Mouse (Mus musculus) lung, embryonic 14.5 days (tissue): ENCODE measurements around the gene Smu1. TPM values are rescaled to one million over a fixed set of nuclear protein-coding genes. Genes with fewer than 3 reads are reported as not detected.
A peak's percentile ranks its signal among the peaks of the same experiment; 100 is the strongest.

Experiments used
- ATAC-seq: fragments of 200-750 bp; cut with Nextera tagmentation; 2 replicates; pipeline ENCODE4 v1.8.0; 2017; ENCODE audit warnings: mild to moderate bottlenecking, moderate TSS enrichment, moderate library complexity; ENCODE audit not compliant: insufficient read depth
- DNase-seq: peaks from one replicate; pipeline ENCODE4 v3.0.0-alpha.2; 2015
- H3K27ac ChIP-seq: fragments of 300-500 bp; sonication (generic); 2 replicates; pipeline ENCODE4 v1.5.1; 2014; ENCODE audit warnings: low read depth, mild to moderate bottlenecking, moderate library complexity
- H3K27me3 ChIP-seq: fragments of 300-500 bp; sonication (generic); 2 replicates; pipeline ENCODE4 v1.6.1; 2014; ENCODE audit warnings: low read length, control low read depth; ENCODE audit not compliant: insufficient read depth
- H3K36me3 ChIP-seq: fragments of 300-500 bp; sonication (generic); 2 replicates; pipeline ENCODE4 v1.6.1; 2014; ENCODE audit warnings: control low read depth; ENCODE audit not compliant: insufficient read depth
- H3K4me1 ChIP-seq: fragments of 300-500 bp; sonication (generic); 2 replicates; pipeline ENCODE4 v1.6.1; 2014; ENCODE audit warnings: antibody characterized with exemption, control low read depth; ENCODE audit not compliant: insufficient read depth
- H3K4me2 ChIP-seq: fragments of 300-500 bp; sonication (generic); 2 replicates; pipeline ENCODE4 v1.6.1; 2014; ENCODE audit warnings: mild to moderate bottlenecking
- H3K4me3 ChIP-seq: fragments of 300-500 bp; sonication (generic); 2 replicates; pipeline ENCODE4 v1.5.1; 2014; ENCODE audit warnings: low read depth, low read length
- H3K9ac ChIP-seq: fragments of 300-500 bp; sonication (generic); 2 replicates; pipeline ENCODE4 v1.6.1; 2014
- H3K9me3 ChIP-seq: fragments of 300-500 bp; sonication (generic); 2 replicates; pipeline ENCODE4 v1.6.1; 2016; ENCODE audit warnings: low read depth, low read length, control low read depth
- CTCF ChIP-seq: IDR thresholded peaks from 2 replicates; pipeline ENCODE4 v1.5.1; 2016; ENCODE audit warnings: antibody characterized with exemption, low read depth
- WGBS: fragments of 180-500 bp; shearing (Covaris S2); extraction: QIAGEN DNeasy Blood & Tissue Kit; methylation state at CpG from one replicate; pipeline ENCODE4 v1.1.7; 2014; 5-methylcytosine and 5-hydroxymethylcytosine counted together
- polyA plus RNA-seq: library from polyadenylated mRNA; unstranded; fragments of >200 nt; fragmentation: Nextera tagmentation; extraction: Ambion mirVana; gene quantifications from 2 replicates; pipeline ENCODE4 v1.2.1, GENCODE M21; 2014

Smu1 gene
- polyA plus RNA-seq, 1 experiment from 2014 or later: 165 TPM

DNA sequence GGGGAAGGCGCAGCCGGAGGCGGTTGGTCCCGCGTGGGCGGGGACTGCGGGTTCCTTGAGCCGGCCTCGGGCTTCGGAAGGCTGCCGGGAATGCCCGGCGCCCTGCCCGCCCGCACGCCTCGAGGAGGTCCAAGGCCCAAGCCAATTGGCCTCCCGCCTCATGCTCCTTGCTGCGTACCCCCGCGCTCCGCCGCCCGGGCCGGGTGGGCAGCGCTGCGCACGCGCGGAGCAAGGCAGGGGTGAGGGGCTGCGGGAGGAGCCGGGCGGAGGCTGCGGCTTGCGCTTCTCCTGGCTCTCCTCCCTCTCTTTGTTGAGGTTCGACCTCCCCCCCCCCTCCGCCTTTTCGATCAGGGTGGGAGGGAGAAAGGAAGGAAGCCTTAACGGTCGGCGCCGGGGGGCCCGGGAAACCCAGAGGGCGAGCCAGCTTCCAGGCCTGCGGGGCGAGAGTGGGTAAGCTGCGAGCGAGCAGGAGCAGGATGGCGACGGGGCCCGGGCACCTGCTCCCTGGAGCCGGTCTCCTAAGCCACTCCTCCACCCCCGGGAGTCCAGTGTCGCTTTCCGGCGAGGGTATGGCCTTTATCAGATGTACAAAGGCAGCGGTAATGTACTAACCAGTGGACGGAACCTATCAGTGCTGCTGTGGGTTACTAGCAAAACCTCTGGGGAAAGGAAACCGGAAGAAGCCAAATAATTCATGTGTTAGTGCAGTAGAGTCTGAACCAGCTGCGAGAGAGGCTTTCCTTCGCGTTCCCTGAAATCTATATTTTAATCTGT lies 34.8 kb downstream of the Smu1 start:
- Histone ChIP-seq H3K4me2 (peak overlapping the region; percentile 82), H3K9ac (peak overlapping the region; percentile 96), H3K4me1 (peaks cover 17% of the 10 kb centered on the region), H3K27me3 (no peaks in the 10 kb centered on the region), H3K9me3 (no peaks in the 10 kb centered on the region), H3K4me3 (peak overlapping the region; percentile 91), H3K27ac (peak overlapping the region; percentile 99), H3K36me3 (peaks cover 39% of the 10 kb centered on the region)
- TF ChIP-seq CTCF: no peak
- WGBS: under 1% methylated on average over 61 of the region's 62 CpGs
- peak; percentile 89 for ATAC-seq
- peak; percentile 83 for DNase-seq

DNA sequence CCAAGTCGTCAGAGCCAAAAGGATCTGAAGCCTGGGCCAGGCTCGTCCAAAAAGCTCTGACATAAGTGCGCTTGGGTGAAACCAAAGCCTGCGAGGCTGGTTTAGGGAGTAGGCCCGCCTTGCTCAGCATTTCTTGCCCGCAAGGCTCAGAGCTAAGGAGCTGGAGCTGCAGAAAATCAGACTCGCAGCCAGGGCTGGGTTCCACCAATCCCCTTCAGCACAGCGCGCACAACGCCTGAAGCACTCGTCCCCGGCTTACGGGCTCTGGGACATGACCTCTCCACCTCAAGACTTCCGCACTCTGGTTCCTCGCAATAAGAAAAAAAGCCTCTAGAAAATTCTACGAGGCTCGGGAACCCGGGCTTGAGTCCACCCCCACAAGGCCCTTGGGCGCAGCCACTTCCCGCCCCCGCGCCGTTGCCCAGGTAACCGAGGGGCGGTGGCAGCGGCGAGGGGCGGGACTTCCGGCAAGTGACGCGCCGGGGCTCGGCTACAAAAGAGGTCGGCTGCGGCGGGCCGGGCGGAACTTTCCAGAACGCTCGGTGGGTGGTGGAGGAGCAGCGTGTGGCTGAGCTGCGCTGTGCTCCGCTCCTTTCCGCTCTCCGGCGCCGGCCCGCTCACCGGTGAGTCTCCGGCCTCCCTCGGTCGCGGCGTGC lies 35.6 kb downstream of the Smu1 start, which contains the start of gene Dnaja1:
Dnaja1 (plus strand) TSS at position 140 of the 656 bp plus-strand sequence.
- Histone ChIP-seq H3K36me3 (peaks cover 31% of the 10 kb centered on the region), H3K9ac (peak within 1 kb of the TSS; percentile 96), H3K27ac (peak within 1 kb of the TSS; percentile 99), H3K27me3 (no peaks in the 10 kb centered on the region), H3K4me1 (peaks cover 17% of the 10 kb centered on the region), H3K4me3 (peak within 1 kb of the TSS; percentile 91), H3K4me2 (peak within 1 kb of the TSS; percentile 82), H3K9me3 (no peaks in the 10 kb centered on the region)
- under 1% methylated on average over 53 of the region's 54 CpGs for WGBS
- ATAC-seq: peak; percentile 92
- peak; percentile 98 for DNase-seq
- TF ChIP-seq CTCF: no peak

DNA sequence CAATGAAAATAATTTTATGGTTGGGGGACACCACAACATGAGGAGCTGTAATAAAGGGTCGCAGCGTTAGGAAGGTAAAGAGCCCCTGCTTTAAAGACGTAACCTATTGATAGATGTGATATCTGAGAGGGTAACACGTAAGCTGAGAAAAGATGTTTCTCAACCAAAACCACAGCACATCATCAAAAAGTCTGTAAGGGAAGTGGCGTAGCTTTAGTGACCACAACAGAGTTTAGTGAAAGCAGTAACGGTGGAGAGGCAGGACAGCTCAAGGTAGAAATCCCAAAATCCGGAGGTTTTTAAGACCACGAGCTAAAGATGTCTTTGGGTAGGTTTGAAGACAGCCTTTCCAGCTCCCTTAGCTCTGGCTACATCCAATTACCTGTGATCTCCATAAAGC lies 36.8 kb downstream of the Smu1 start:
- Histone ChIP-seq H3K4me2 (peak overlapping the region; percentile 82), H3K9me3 (no peaks in the 10 kb centered on the region), H3K27me3 (no peaks in the 10 kb centered on the region), H3K27ac (peak overlapping the region; percentile 99), H3K4me1 (peaks cover 17% of the 10 kb centered on the region), H3K36me3 (peaks cover 19% of the 10 kb centered on the region), H3K4me3 (no peak overlapping the region), H3K9ac (no peak overlapping the region)
- DNase-seq (no peak), ATAC-seq (no peak)
- 96% methylated on average over 8 of the region's 8 CpGs for WGBS
- no peak for TF ChIP-seq CTCF

DNA sequence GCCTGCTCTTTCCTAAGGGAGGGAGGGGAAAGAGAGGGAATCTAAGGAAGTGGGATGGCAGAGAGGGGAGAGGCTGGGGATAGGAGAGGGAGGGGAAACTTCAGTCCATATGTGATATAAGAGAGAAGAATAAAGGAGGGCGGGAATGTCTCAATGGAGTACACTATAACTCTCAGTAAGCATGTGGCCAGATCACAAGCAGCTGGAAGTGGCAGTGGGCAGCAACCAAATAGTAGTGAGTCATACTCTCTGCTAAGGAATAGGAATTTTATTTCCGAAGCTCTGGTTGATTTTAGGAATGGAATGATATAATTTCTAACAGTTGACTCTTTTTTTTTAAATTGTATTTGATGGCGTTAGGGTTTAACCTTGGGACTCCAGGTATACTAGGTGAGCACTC lies 40.6 kb downstream of the Smu1 start:
- Histone ChIP-seq H3K4me2 (no peak overlapping the region), H3K4me3 (no peak overlapping the region), H3K4me1 (peaks cover 9% of the 10 kb centered on the region; the same call in 1 of the 2 replicates), H3K9ac (no peak overlapping the region), H3K36me3 (no peaks in the 10 kb centered on the region), H3K9me3 (no peaks in the 10 kb centered on the region), H3K27me3 (no peaks in the 10 kb centered on the region), H3K27ac (no peak overlapping the region)
- DNase-seq (no peak), ATAC-seq (no peak)
- no peak for TF ChIP-seq CTCF
- WGBS: 79% methylated on average over 3 of the region's 3 CpGs

DNA sequence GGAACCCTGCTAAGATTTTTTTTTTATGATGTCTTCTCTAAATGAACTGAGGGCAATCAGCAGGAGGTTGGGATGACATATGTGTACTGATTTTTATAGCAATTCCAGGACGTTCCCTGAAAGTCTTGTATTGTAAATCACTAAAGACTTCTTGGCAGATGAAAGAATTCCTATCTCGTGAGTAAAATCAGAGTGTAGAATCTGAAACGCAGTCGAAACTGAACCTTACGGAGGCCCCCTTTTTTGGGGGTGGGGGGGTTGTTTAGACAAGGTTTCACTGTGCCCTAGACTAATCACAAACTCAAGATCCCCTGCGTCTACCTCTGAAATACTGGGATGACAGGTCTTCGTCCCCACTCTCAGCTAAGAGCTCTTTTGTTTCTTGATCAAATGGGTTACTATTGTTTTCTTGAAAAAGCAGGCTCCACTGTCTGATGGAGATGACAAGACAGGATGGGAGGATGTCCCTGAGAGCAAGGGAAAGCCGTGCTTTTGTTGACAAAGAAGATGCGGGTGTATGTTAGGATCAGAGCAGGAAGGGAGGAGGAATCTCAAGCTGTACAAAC lies 53.9 kb downstream of the Smu1 start:
- ATAC-seq (no peak), DNase-seq (no peak)
- H3K4me1 ChIP-seq: peaks cover 9% of the 10 kb centered on the region; the same call in 1 of the 2 replicates
- peak overlapping the region; percentile 66 for H3K9ac ChIP-seq
- H3K4me2 ChIP-seq: peak overlapping the region; percentile 85
- no peaks in the 10 kb centered on the region for H3K36me3 ChIP-seq
- TF ChIP-seq CTCF: no peak
- peak overlapping the region; percentile 62 for H3K4me3 ChIP-seq
- peak overlapping the region; percentile 94 for H3K27ac ChIP-seq
- WGBS: 13% methylated on average over 9 of the region's 9 CpGs
- no peaks in the 10 kb centered on the region for H3K9me3 ChIP-seq
- H3K27me3 ChIP-seq: no peaks in the 10 kb centered on the region

DNA sequence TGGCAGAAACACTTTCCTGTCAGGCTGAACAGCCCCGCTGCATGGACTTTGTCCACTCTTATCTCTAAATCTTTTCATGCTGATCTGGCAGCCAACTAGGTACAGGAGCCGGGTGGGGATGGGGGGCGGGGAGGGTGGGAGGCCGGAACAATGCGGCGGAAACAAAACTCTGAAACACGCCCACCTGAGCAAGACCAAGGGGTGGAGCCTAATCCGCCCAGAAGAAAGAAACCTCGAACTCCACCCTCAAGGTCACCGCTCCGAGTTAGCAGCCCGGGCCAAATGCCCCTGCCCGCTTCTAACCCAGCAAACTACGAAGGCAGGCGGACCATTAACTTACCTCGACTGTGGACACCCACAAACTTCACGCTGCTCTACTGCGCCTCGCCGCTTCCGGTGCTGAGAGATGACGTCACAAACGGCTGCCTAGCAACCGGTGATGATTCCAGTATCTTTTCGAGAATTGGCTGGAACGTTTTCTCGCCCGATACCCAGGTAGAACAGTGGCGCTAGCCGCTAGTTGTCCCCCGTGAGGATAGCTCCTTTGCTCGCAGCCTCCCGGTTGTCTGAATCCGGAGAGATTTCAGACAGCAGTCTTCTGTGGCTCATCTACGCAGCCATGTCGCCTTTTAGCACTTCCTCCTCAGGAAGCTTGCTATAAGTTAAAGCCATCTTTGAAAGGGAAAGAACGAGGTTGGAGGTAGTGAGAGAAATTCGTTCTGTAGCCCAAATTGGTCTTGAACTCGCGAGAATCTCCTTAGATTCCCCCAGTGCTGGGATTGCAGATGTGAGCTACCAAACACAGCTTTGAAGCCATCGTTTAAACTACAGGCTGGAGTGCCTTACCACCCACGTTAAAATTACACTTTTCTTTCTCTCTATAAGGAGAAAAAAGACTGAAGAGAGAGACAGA lies 54.7 kb downstream of the Smu1 start, which contains the start of gene Aptx:
Aptx (minus strand) TSS at position 398 of the 913 bp plus-strand sequence.
- TF ChIP-seq CTCF: peak; percentile 18
- Histone ChIP-seq H3K36me3 (no peaks in the 10 kb centered on the region), H3K27me3 (no peaks in the 10 kb centered on the region), H3K27ac (peak within 1 kb of the TSS; percentile 94), H3K9ac (peak within 1 kb of the TSS; percentile 66), H3K4me1 (peaks cover 9% of the 10 kb centered on the region; the same call in 1 of the 2 replicates), H3K4me3 (peak within 1 kb of the TSS; percentile 62), H3K4me2 (peak within 1 kb of the TSS; percentile 85), H3K9me3 (no peaks in the 10 kb centered on the region)
- under 1% methylated on average over 42 of the region's 42 CpGs for WGBS
- peak; percentile 99 for DNase-seq
- peak; percentile 94 for ATAC-seq
